Mouse (Mus musculus) CD8-positive naive resting alpha-beta T cell, adult 2 months (primary cell): ENCODE measurements at regions not wholly inside any gene's neighbourhood (a gene's known extent, or its start where the extent isn't known, plus 50 kb on each side); places are given as distances from the start of the nearest gene placed in this dataset.
A peak's percentile ranks its signal among the peaks of the same experiment; 100 is the strongest.

Experiments used
- DNase-seq, 2 experiments: peaks; one replicate each; pipeline ENCODE4 v3.0.0; 2022; ENCODE audit warnings: low read depth in 2 of 2, low spot score in 2 of 2

- peak; percentile 58 to 65 for DNase-seq
Measured at GRCm38 (mm10) chr16:78490245-78490644, 86.3 kb downstream of the D16Ertd472e start.

GRCm38 (mm10) chr16:78489604-78490003 is 86.9 kb downstream of the D16Ertd472e start:
- DNase-seq, result no peak

- no peak for DNase-seq
Measured at GRCm38 (mm10) chr16:78486531-78486930, 90.0 kb downstream of the D16Ertd472e start.

GRCm38 (mm10) chr16:78484319-78484718 is 92.2 kb downstream of the D16Ertd472e start:
- no peak for DNase-seq

GRCm38 (mm10) chr16:78481571-78481970 is 94.9 kb downstream of the D16Ertd472e start:
- DNase-seq, result no peak

- no peak for DNase-seq
Measured at GRCm38 (mm10) chr16:78481065-78481464, 95.4 kb downstream of the D16Ertd472e start.

- DNase-seq, result no peak
Measured at GRCm38 (mm10) chr16:78480261-78480660, 96.2 kb downstream of the D16Ertd472e start.

GRCm38 (mm10) chr16:78473456-78473855 is 96.5 kb upstream of the Btg3 start:
- DNase-seq, result no peak

GRCm38 (mm10) chr16:78459996-78460395 is 83.0 kb upstream of the Btg3 start:
- no peak for DNase-seq

GRCm38 (mm10) chr16:78457731-78458151 is 80.7 kb upstream of the Btg3 start:
- DNase-seq, result no peak

GRCm38 (mm10) chr16:78456345-78456744 is 79.4 kb upstream of the Btg3 start:
- no peak for DNase-seq

- no peak for DNase-seq
Measured at GRCm38 (mm10) chr16:78454509-78454908, 77.5 kb upstream of the Btg3 start.

GRCm38 (mm10) chr16:78452303-78452702 is 75.3 kb upstream of the Btg3 start:
- peak; percentile 45 to 63 for DNase-seq

- no peak for DNase-seq
Measured at GRCm38 (mm10) chr16:78451750-78452149, 74.8 kb upstream of the Btg3 start.

GRCm38 (mm10) chr16:78451251-78451650 is 74.3 kb upstream of the Btg3 start:
- DNase-seq, result no peak

- no peak for DNase-seq
Measured at GRCm38 (mm10) chr16:78449231-78449630, 72.2 kb upstream of the Btg3 start.

- no peak for DNase-seq
Measured at GRCm38 (mm10) chr16:78443262-78443661, 66.3 kb upstream of the Btg3 start.

- DNase-seq, result no peak
Measured at GRCm38 (mm10) chr16:78442830-78443229, 65.8 kb upstream of the Btg3 start.

- DNase-seq, result no peak
Measured at GRCm38 (mm10) chr16:78441961-78442360, 65.0 kb upstream of the Btg3 start.

- no peak for DNase-seq
Measured at GRCm38 (mm10) chr16:78435707-78436106, 58.7 kb upstream of the Btg3 start.

GRCm38 (mm10) chr16:78427470-78428041 is 50.6 kb upstream of the Btg3 start:
- no peak for DNase-seq
